Mouse (Mus musculus) embryo, embryonic 10.5 days (tissue): ENCODE data around the gene Atp6ap1l.
"Not testable (repeated sequence)": the region's sequence is repeated elsewhere in the genome, so short reads cannot be mapped to it uniquely, and the experiment has no call there.

Source experiments
- DNase-seq: peaks from one replicate; pipeline ENCODE4 v3.0.0-alpha.2; 2015; ENCODE audit warnings: low spot score

Gene Atp6ap1l

GRCm38 (mm10) chr13:90905176-90905575 is at the start of gene Atp6ap1l:
TSS of gene Atp6ap1l (minus strand) at chr13:90905355.
- no peak for DNase-seq

- DNase-seq, result no peak
These were observed 34.4 kb upstream of the Atp6ap1l start for GRCm38 (mm10) chr13:90939600-90939999.

DNA sequence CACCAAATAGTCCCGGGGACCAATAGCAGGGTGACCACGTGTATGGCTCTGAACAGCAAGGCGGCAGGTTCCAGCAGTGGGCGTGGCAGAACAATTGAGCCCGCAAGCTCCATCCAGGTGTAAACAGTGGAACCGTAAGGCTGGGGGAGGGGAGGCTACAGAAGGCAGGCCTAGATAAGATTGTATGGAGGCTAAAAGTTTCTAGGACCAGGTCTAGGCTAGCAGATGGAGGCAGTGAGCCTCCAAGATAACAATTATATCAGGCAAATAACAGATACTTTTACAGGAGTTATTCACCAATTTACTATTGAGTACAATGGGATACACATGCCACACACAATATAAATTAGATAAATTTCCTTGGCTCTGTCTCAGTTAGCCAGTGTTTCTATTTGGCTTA is 34.0 kb upstream of the Atp6ap1l start:
- no peak for DNase-seq

DNA sequence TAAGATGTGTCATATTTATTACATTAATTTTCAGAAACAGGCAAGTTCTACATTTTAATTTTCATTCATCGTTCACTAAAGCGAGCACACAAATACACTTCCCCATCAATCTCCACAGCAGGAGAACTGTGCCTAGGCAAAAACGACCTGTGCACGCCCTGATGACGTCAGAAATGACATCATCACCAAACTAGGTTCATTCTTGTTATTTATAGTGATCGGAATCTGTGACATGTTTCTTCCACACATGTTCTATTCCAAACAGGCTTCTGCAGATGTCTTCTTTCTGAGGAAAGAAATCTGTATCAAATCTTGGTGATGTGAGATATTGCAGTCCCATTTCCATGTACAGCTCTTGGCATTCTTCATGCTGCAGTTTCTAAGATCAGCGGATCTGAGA is 30.7 kb upstream of the Atp6ap1l start:
- DNase-seq, result no peak

DNA sequence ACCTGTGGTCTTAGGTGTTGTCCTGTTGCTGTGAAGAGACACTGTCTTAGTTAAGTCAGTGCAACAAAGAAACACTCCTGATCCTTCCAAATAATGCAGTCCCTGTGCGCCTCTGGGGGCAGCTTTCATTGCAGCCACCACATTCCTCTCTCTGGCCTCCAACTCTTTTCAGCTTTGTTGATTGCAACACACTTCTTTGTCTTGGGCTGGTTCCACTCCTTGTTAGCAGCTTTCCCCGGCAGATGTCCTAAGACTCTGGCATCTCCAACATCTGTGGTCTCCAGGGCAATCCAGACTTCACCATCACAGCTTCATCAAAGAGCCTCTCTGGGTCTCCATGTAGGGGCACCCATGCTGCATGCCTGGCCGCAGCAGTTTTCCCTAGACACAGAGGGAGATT is 28.1 kb upstream of the Atp6ap1l start:
- DNase-seq, result no peak

- peak; percentile 86 for DNase-seq
These were observed 24.7 kb upstream of the Atp6ap1l start for GRCm38 (mm10) chr13:90929847-90930246.

DNA sequence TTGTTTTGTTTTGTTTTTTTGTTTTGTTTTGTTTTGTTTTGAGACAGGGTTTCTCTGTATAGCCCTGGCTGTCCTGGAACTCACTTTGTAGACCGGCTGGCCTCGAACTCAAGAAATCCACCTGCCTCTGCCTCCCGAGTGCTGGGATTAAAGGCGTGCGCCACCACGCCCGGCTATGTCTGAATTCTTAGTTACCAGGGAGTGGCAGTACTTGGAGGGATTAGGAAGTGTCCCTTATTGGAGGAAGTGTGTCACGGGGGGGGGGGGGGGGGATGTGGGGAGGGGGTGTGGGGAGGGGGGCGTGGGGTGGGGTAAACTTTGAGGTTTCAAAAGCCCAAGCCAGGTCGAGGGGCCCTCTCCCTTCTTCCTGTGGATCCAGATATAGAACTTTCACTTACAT is 23.1 kb upstream of the Atp6ap1l start:
- DNase-seq, result not testable (repeated sequence)

DNA sequence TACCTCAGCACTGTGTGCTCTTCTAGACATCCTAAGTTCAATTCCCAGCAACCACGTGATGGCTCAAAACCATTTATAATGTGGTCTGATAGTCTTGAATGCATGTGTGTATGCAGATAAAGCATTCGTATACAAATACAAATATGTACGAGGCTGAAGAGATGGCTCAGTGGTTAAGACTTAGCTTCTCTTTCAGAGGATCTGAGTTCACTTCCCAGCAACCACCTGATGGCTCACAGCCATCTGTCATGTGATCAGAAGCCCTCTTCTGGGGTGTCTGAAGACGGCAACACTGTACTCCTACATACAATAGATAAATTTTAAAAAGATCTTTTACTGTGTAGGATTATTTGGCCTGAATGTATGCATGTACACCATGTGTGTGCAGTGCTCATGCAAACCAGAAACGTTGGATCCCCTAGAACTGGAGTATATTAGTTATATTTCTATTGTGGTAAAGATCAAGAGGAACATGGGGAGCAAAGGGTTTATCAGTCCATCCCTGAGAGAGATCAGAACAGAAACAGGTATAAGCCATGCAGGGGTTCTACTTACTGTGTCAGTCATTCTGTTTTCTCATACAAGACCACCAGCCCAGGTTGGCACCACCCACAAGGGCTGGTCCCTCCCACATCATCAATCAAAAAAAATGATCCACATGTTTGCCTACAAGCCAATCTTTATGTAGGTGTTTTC is 21.9 kb upstream of the Atp6ap1l start:
- DNase-seq, result no peak

GRCm38 (mm10) chr13:90926125-90926765 is 21.1 kb upstream of the Atp6ap1l start:
- peak; percentile 18 for DNase-seq

DNA sequence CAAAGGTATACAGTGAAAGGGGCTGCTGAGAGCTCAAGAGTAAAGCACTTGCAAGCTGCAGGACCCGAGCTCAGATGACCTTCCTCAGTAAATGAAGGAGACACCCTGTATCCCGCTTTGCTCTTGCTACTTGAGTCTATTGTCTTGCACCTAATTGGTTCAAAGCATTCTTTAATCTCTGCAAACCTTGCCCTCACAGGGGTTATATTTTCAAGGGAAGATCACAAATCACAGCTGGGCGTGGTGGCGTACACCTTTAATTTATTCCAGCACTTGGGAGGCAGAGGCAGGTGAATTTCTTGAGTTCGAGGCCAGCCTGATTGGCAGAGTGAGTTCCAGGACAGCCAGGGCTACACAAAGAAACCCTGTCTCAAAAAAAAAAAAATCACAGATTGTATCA is 20.0 kb upstream of the Atp6ap1l start:
- no peak for DNase-seq

DNA sequence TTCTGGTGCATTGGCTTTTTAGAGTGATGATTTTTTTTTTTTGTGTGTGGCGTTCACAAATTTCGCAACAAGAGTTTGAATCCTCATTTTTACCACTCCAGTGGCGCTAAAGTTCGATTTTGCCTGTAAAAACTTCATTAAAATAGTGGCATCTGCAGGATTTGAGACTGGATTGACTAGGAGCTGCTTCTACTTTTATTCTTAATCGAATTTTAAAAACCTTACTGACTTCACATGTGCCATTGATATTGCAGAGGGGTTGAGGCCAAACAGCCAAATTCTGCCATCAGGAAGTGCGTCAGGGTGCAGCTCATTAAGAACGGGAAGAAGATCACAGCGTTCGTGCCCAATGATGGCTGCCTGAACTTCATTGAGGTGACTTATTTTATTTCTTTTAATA is 18.9 kb upstream of the Atp6ap1l start:
- DNase-seq, result no peak

DNA sequence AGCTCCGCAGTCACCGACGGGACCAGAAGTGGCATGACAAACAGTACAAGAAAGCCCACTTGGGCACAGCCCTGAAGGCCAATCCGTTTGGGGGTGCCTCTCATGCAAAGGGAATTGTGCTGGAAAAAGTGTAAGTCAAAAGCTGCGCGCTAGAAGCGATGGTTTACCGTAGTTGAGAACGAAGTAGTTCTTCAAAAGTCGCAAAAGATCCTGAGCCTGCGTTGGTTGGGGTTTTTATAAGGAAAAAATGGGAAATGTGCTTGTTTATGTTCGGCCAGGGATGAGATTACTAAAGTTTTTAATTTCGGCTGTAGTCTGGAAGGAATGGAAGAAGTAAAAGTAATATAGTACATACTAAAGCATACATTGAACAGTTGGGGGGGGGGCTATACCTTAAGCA is 18.5 kb upstream of the Atp6ap1l start:
- peak; percentile 14 for DNase-seq

DNA sequence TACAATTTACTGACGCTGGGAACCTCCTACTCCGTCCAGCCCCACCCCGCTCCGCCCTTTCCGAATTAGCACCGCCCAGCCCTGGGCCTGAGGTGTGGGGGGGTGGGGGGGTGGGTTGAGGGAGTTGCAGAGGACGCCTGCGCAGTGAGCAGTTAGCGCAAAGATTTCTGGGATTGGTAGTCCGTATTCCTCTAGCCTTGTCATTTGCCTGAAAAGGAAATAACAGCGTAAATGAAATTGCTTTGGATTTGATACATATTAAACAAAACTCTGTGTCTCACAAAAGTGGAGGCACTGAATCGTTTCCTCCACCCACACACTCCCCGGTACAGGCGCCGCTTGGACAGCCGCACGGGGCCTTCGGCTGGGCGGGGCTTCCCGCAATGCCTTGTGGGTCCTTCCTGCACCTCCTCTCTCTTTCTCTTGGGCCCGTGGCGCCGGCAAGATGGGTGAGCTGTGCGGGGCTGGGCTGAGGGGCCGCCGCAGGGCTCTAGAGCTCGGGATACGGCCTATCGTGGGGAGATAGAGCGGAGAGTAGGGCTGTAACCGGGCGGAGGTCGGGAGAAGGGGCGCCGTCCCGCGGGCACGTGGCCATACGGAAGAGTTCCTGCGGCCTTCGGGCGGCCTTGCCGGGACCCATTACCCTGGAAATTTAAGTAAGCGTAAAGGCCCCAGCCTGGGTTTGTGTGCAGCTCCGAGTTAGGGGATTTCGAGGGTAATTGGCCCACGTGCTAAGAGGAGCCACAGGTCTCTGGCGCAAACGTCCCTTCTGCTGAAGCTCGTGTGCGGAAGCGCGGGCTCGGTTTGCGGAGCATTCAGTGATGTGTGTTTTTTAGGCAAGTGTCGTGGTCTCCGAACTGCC is 17.8 kb upstream of the Atp6ap1l start, which contains the start of gene Rps23:
Rps23 (plus strand) TSS at position 208 of the 862 bp plus-strand sequence.
- peak; percentile 96 for DNase-seq

DNA sequence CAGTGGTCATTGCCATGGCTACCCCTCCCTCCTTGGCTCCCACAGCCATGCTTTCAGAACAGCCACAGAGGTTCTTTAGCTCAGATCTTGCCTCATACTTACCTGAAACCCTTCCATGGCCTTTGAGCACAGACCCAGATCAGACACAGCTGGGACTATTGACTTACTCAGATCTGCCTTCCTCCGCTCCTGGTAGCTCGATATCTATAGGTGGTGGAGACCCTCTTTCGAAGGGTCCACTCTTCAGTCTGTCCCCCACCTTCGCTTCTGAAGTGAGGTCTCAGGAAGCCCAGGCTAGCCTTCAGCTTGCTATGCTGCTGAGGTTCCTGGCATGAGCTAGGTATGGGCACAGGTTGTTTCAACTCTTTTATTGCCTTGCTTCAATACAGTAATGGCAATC is 9.6 kb upstream of the Atp6ap1l start:
- DNase-seq, result no peak

GRCm38 (mm10) chr13:90913675-90914192 is 8.6 kb upstream of the Atp6ap1l start:
- DNase-seq, result no peak

DNA sequence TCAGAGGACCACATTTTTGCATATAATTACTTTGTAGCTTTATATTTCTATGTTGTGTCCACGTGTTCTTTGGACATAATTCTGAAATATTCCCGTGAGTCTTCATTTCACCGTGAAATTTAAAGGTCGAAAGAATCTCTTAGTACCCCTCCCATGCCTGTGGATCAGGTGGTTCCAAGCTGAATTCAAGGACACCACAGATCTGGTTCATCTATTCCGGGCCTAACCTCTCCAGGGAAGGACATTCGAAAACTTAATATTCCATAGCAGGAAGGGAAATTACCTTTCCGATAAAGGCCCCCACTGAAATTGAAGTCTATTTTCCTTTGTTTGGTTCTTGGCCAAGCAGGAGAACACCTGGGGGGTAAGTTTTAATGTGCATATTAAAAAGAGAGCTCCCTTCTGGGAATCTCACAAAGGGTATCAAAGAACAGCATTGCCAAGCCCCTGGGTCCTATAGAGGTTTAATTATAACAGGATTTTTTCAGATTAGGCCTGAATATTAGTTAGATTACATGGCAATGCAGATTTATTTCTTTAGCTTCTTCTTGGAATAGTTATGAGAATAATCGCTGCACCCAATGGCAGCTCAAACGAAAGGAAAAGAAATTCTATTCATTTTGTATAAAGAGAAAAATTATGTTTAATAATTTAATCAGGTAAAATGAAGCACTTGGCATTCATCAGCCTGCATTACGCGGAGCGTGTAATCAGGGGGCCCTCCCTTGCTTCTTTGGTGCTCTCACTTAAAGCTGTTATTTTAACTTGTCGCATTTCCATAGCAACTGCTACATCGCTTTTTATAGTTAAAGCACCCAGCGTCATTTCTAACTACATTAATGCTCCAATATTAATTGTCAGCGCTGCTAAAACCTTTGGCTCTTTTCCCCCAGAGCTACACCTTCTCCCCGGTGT is 7.9 kb upstream of the Atp6ap1l start:
- no peak for DNase-seq

GRCm38 (mm10) chr13:90907376-90907775 is 2.2 kb upstream of the Atp6ap1l start:
- DNase-seq, result no peak

DNA sequence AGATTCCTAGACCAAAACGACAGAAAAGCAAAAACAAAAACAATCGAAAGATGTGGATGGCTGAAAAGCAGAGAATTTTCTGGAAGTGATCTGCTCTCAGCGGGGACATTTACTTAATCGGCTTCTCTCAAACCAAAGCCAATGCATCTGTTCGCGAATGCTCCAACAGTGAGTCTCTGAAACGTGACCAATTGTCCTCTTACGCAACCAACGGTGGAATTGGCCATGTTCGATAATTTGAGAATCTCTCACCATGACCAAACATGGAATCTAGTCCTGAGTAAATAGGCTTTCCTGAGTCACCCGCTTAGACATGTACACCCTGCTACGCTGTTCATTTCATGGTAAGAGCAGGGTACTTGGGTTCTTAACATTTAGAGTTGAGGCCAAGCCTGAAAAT is 8.3 kb downstream of the Atp6ap1l start:
- DNase-seq, result no peak

GRCm38 (mm10) chr13:90896098-90896497 is 9.1 kb downstream of the Atp6ap1l start:
- DNase-seq, result no peak

DNA sequence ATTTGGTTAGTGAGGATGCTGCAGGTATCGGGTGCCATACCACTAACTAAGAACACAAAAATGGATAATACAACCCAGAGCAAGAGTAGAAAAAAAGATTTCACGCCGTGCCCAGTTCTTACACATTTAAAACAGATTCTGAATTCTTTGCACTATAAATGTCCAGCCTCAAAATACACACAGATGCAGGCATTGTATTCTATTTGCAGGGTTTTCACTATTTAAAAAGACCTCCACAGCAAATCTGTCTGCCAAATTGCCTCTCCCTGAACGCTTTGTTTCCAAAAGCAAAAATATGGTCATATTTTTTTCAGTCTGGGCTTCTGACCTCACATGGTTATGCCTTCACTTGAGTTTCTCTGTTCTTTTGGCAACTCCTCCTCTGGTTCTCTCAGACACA is 10.3 kb downstream of the Atp6ap1l start:
- DNase-seq, result no peak

DNA sequence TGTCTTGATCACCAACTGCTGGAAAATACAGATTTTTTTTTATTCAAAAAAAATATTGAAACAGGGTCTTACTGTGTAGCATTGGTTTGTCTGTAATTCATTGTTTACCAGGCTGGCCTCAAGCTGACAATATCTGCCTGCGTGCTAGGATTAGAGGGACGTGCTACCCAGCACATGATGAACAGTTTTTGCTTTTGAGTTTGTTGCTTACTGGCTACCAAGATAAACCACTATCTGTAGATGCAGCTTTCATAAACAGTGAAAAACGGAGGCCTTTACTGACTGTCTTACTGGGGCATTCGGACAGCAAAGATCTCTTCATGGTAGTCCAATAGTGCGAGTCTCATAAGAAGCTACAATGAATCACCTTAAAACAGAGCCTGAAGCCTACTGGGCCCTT is 15.0 kb downstream of the Atp6ap1l start:
- DNase-seq, result no peak
